Mouse (Mus musculus): ENCODE results near the gene Epb41l4b.

The Epb41l4b gene

DNA sequence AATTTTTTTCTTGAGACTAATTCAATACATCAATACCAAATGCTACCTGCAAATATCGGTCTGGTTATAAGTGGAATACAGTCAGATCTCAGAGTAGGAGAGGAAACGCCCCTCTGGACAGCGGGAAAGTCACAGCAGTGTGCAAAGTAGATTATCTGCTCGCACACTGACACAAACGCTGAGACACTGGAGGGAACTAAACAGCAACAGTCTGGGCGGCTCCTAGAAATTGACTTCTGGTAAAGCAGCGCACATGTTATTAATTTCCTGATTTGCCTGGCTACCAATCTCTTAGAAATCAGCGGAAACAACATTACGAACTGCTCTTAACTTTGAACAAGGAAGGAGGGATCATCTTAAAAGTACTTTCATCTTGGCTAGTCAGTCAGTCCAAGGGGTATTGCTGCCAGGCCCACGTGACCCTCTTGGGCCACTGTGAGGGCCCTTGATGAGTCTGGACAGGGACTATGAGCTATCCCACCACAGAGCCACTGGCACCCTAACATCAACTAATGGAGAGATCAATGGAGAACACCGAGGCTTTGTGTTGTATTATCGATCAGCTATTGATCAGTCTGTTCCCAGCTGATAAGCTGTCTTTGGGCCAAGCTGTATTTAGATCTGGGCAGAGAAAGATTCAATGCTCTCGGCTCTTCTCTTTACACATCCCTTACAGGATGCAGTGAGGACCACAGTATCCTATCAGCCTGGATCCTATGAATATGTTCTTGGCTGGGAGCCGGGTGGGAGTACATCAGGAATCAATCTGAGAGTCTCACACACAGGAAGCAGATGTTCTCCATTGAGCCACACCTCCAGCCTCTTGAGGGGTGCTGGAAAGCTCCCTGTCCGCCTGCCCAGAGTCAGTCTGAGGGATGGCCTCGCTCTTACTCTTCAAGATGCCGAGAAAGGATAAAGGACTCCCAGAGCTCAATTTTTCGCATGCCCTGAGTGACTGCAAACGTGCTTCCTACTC, 28.3 kb downstream of the Epb41l4b start:
- in situ Hi-C loops (cut with MboI, MseI), result no loop called here

DNA sequence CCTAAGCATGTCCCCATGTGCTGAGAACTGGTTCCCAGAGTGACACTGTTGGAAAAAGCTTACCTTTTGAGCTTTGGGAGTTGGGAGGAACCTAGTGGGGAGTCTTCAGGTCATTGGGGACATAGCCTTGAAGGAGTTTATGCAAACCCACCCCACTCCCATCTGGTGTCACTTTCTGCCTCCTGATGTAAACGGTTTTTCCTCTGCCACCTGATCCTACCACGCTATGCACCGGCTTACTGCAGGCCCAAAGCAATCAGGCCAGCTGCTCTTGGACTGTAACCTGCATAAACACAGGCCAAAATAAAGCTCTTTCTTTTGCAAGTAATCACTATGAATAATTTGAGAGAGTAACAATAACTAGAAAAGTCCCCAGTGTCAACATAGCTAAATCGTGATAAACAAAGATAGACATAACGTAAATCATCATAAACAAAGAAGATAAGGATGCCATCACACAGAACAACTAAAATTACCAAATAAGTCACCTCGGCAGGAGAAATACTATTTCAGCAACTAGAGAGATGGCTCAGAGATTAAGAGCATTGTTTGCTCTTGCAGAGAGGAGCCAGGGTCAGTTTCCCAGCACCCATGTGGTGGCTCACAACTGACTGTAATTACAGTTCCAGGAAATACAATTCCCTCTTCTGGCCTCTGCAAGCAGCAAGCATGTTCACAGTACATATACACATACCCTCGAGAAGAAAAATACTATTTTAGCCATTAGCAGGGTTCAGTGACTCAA, 29.6 kb downstream of the Epb41l4b start:
- in situ Hi-C loops (cut with MboI, MseI), result no loop called here

DNA sequence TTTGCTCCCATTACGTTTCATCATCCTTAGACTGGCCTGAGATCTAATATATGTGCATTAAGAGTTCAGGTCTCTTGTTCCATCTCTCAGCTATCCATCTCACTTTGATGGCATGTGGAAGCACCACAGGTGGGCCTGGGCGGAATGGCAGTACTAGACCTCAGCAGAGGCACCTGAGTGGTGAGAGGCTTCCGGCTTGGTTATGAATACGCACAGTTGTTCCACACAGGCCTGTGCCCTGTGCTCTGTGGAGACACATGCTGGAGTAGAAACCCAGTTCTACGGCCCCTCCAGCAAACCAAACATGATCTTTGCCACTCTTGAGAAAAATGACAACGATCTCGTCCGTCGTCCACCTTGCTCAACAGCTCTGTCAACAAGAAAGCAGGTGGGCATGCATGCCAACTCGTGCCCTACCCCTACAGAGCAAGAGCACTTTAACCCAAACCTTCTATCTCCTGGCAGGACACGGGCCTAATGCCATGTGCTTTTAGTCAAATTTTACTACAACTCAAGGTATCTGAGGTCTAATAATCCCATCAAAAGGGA, 31.2 kb downstream of the Epb41l4b start:
- in situ Hi-C loops (cut with MboI, MseI), result no loop called here

- in situ Hi-C loops (cut with MboI, MseI), result no loop called here
These were observed 31.8 kb downstream of the Epb41l4b start for GRCm38 (mm10) chr4:57111411-57111810.

DNA sequence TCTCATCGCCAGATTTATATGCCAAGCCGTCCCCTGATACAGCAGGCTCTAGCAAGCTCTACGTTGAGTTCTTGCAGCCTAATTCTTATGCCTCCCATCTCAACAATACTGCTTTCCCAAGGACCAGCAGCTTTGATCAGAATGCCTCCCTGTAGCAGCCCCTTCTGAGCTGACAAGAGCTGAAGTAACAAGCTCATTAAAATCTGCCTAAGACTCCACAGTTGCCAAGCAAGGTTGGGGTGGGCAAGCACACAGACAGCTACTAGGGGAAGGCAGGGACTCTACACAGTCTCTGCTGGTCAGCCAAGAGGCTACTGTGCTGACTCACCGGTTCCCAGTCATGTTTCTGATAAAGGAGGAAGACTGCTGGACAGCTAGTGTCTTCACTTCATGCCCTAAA, 33.7 kb downstream of the Epb41l4b start:
- in situ Hi-C loops (cut with MboI, MseI), result no loop called here

GRCm38 (mm10) chr4:57105339-57105738, 37.9 kb downstream of the Epb41l4b start:
- in situ Hi-C loops (cut with MboI, MseI), result no loop called here

DNA sequence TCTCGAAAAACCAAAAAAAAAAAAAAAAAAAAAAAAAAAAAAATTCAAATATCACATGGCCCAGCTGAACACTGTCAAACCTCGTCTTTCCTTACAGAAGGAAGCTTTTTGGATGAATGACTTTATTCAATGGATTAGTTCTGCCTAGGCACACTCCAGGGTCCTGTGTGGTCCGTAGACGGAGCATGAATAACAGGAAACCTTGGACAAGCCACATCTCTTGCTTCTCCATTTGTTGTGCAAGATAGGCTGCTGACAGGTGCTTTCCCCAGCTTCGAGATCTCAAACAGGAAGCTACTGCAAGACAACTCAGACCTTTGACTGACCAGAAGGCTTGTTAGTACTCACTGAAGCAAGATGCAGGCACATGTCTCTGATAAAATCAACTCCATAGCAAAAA, 39.4 kb downstream of the Epb41l4b start:
- in situ Hi-C loops (cut with MboI, MseI), result no loop called here

DNA sequence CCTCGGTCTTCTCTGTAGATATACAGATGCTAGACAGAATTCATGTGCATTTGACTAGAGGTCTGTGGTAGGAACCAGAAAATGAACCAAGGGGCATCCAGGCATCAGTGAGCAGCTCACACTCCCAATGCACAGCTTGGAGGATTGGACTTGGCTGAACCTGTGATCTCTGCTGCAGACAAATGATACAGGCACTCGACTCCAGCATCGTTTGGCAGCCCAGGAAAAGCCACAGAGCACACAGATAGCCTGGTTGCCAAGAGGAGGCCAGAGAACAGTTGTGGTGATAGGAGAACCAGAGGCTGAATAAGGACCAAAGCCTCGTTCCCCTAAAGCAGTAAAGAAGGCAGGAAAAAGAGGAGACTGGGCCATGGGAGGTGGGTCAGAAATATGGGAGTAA, 42.1 kb downstream of the Epb41l4b start:
- in situ Hi-C loops (cut with MboI, MseI), result no loop called here

DNA sequence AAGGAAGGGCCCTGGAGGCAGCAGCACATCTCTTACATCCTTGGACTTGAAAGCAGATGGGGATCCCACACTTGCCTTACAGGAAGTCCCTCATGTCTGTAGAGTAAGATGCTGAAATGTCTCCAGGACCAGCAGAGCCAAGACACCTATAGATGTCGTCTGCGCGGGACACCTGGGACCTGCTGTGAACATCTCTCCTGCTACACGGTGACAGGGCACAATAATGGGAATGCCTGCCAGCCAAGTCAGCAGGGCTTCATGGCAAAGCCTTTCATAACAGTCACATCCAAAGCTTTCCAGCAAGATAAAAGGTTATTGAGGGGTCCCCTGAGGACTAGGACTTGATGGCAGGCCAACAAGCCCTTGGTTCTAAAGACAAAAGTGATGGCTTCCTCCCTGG, 45.8 kb downstream of the Epb41l4b start:
- in situ Hi-C loops (cut with MboI, MseI), result no loop called here

- in situ Hi-C loops (cut with MboI, MseI), result no loop called here
These were observed 47.7 kb downstream of the Epb41l4b start for GRCm38 (mm10) chr4:57095569-57095968.

DNA sequence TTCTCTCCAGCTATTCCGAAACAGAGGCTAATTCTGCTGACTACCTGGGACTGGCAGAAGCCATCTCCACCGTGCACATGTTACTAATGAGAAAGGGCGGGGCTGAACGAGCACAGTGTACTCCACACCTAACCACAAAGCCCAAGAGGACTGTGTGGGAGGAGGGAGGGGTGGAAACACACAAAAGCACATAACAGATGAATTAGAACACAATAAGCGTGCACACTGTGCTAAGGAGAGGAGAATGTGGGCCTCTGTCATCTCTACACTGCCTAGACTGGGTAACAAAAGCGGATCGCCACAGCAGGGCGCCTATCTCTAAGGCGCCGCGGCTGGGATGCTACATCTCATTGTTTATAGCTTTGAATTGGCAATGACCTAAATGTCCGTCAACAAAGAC, 51.9 kb downstream of the Epb41l4b start:
- in situ Hi-C loops (cut with MboI, MseI), result no loop called here

DNA sequence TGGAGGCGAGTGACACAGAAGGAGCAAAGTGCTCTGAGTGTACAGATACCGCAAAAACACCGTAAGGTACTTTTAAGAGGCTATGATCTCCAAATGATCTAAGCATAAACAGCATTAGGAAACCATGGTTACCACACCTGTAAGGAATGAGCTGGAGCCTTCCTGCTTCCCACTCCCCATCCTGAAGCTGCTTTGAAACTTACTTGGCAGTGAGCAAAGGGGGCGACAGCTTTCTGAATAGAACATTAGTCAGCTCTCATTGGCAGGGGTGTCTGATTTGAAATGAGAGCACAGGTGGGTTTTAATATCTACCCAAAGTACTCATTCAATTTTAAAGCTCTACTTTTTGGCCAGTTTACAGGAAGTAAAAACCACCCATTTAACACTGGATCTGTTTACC, 54.9 kb downstream of the Epb41l4b start:
- in situ Hi-C loops (cut with MboI, MseI), result no loop called here

DNA sequence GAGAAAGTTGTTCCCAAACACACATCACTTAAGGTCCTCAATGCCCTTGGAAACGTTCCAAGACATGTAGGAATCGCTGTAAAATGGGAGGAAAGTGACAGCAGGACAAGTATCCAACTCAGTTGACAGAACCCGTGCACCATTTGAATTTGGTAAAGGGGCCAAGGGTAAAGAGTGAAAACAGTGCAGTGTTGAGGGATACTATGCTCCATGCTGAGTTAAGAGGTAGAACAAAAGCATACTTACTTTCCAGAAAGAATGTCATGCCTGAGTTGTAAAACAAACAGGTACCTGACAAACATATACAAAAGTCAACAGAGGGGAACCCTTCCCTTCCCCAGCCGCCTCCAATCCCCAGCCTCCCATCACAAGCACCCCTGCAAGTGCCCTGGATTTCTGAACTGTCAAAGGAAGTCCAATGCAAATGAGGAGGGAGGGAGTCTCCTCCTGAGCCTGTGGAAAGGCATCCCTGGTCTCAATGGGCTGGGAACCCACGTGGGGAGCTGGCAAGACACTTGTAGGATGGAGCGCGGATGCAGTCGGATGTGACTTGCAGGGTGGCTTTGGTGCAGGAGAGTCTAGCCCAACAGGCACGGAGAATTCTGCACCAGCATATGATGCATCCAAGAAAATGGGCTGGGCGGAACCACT, 57.4 kb downstream of the Epb41l4b start:
- in situ Hi-C loops (cut with MboI, MseI), result no loop called here

- in situ Hi-C loops (cut with MboI, MseI), result no loop called here
These were observed 59.6 kb downstream of the Epb41l4b start for GRCm38 (mm10) chr4:57083653-57084052.

DNA sequence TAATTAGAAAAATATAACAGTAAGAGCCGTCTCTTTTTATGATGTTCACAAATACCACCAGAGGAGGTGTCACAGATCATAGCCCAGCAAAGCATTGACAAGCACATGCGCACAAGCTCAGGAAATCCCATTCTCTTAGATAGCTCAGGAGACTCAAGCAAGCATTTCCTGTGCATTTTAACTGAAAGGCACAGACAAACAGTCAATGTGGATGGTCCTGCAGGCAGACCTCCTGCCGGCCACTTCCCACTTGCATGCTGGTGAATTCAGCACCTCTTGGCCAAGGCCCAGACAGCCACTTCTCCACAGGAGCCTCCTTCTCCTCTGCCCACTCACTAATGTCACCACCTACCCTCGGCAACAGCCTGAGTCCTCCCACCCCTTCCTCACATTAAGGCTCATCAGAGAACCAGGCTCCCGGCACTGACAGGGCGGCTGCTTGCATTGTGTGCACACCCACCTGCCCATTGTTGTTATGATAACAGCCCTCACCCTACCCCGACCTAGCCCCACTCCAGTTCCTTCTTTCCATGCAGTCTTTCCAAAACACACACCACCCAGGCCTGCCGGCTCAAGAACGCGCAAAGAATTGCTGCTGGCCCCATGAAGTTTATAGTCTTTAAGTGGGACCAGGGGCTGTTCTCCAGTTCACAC, 60.3 kb downstream of the Epb41l4b start:
- in situ Hi-C loops (cut with MboI, MseI), result no loop called here

DNA sequence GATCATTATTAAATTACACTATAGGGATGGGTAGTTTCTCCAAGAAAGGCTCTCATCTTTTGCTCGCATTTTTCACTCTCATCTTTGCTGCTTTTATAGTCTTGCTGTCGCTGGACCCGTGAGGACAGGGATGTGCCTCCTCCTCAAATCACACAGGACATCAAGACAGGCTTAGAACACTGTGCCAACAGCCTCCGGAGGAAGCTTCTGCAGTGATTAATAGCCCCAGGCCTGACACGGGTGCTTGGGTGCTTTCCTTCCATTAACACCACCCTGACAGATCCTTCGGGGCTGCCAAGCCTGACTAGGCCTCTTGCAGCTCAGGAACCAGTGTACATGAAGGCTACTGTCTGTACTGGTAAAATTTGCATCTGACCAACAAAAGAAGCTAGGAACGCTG, 61.8 kb downstream of the Epb41l4b start:
- in situ Hi-C loops (cut with MboI, MseI), result no loop called here

- in situ Hi-C loops (cut with MboI, MseI), result no loop called here
These were observed 69.4 kb downstream of the Epb41l4b start for GRCm38 (mm10) chr4:57073843-57074242.

GRCm38 (mm10) chr4:57073174-57073573, 70.1 kb downstream of the Epb41l4b start:
- in situ Hi-C loops (cut with MboI, MseI), result no loop called here

- in situ Hi-C loops (cut with MboI, MseI), result no loop called here
These were observed 72.6 kb downstream of the Epb41l4b start for GRCm38 (mm10) chr4:57070640-57071039.

DNA sequence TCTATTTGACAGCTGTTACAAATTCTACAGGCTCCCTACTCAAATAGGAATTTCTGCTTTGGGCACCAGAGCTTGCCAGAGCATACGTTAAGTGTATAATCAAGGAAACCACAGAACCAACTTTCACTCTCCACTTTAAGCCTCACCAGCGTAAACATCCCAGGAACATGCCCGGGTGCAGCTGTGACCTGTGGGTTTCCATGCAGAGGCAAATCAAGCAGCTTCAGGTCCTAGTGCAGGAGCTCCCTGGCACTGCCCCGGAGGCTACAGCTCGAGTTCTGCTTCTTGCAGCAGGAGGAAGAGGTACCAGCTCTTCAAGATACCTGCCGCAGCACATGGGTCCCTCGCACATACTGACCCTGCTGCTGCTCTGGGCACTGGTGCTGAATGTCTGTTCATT, 74.8 kb downstream of the Epb41l4b start:
- in situ Hi-C loops (cut with MboI, MseI), result no loop called here

DNA sequence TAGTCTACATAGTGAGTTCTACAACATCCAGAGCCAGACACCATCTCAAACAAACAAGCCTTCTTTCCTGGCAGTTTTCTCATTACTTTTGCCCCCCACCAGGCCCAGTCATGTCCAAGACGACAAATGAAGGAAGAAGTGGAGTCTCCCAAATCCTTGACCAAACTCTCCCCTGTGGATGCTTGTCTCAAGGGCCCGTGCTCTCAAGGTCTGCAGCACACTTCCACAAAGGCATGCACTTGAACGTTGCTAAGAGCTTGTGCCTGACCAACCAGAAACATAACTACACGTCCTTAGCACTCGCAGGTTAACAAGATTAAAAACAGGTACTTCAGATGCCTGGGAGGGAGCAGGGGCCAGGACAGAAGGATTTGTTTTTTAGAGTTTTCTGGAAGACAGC, 75.4 kb downstream of the Epb41l4b start:
- in situ Hi-C loops (cut with MboI, MseI), result no loop called here

Data from regulatory T cell (primary cell).